Mouse (Mus musculus): ENCODE data around the gene Mboat2. TPM values are rescaled to one million over a fixed set of nuclear protein-coding genes. Genes with fewer than 3 reads are reported as not detected.

Mboat2 gene
- polyA plus RNA-seq, 1 experiment from 2014 or later: 75.6 TPM

DNA sequence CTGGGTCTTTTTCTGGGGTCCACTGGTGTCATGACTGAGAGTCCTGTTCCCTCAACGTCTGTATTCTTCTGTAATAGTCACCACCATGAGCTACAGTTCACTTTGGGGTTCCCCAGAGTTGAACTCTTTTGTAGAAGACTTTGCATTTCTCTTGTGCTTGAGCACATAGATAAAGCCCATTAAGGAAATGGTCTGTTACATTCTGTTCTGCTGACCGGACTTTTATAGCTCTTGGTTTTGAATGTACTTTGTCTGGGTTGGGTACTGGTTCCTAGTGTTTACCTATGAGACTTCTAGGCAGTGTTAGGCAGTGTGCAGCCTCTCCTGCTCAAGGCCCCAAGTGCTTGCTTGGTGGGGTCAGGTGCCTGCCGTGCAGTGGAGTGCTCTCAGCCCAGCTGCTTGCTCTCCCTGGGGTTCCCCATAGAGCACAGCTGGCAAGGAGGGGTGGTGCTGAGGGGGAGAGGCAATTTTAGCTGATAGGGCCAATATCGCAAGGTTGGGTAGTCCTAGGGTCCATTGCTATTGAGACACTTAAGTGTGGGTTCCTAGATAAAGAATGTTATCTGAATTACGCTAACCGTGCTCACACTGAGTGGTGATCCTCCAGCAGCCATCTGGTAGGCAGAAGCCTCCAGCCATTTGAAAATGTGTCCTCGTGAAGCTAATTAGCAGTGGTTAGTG is 58.8 kb downstream of the Mboat2 start:
- 77% methylated on average over 7 of the region's 7 CpGs for WGBS
- Histone ChIP-seq H3K4me1 (replicated peaks) (peaks cover 11% of the 10 kb centered on the region), H3K9ac (replicated peaks) (no peak overlapping the region), H3K9me3 (no peaks in the 10 kb centered on the region), H3K4me3 (replicated peaks) (no peak overlapping the region), H3K4me2 (replicated peaks) (no peak overlapping the region), H3K27ac (no peak overlapping the region), H3K36me3 (peaks cover 43% of the 10 kb centered on the region), H3K27me3 (no peaks in the 10 kb centered on the region)
- ATAC-seq: no peak

DNA sequence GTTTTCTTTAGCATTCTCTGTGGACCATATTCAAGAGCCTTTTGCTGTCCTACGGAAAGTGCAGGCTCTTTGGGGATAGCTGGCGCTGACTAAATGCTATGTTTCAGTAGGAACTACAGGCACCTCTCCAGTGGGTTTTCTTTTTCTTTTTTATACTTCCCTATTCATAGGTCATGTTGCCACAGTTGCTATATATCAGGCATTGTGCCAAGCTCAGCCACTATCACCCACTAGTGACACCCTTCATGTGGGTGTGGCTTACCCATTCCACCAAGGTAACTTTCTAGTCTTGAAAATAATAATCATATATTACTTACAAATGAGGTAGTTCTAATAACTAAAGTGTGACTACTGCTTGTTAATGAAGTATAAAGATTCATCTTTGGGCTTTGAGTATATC is 59.5 kb downstream of the Mboat2 start:
- Histone ChIP-seq H3K4me2 (replicated peaks) (no peak overlapping the region), H3K27me3 (no peaks in the 10 kb centered on the region), H3K4me1 (replicated peaks) (peaks cover 12% of the 10 kb centered on the region), H3K4me3 (replicated peaks) (no peak overlapping the region), H3K27ac (no peak overlapping the region), H3K36me3 (peaks cover 39% of the 10 kb centered on the region), H3K9ac (replicated peaks) (no peak overlapping the region), H3K9me3 (no peaks in the 10 kb centered on the region)
- WGBS: 93% methylated on average over 2 of the region's 2 CpGs
- no peak for ATAC-seq

DNA sequence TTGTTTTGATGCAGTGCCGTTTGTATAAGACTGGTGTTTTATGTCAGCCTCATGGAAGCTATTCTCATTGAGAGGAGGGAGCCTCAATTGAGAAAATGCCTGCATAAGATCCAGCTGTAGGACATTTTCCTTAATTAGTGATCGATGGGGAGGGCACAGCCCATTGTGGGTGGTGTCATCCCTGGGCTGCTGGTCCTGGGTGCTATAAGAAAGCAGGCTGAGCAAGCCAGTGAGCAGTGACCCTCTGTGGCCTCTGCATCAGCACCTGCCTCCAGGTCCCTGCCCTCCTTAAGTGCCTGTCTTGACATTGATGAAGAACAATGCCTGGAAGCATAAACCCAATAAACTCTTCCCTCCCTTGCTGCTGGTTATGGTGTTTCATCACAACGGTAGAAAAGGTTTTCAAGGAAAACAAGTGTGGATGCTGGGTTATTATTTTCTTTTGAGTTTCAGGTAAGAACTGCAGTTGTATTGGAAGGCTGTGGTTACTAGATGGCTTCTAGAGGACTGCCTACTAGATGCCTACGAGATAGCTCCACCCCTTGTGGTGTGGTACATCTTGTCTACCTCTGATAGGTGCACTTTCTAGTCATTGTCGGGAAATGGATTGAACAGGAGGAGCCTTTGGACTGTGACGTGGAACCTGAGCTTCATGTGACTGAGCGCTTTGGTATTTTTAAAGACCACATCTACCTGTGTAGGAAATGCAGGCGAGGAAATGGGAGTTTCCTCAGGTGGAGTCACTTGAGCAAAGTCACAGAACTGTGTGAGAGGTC is 60.2 kb downstream of the Mboat2 start:
- Histone ChIP-seq H3K36me3 (peaks cover 34% of the 10 kb centered on the region), H3K4me3 (replicated peaks) (no peak overlapping the region), H3K27me3 (no peaks in the 10 kb centered on the region), H3K27ac (no peak overlapping the region), H3K4me1 (replicated peaks) (peaks cover 12% of the 10 kb centered on the region), H3K9ac (replicated peaks) (no peak overlapping the region), H3K4me2 (replicated peaks) (no peak overlapping the region), H3K9me3 (no peaks in the 10 kb centered on the region)
- no peak for ATAC-seq
- WGBS: 93% methylated on average over 8 of the region's 8 CpGs

DNA sequence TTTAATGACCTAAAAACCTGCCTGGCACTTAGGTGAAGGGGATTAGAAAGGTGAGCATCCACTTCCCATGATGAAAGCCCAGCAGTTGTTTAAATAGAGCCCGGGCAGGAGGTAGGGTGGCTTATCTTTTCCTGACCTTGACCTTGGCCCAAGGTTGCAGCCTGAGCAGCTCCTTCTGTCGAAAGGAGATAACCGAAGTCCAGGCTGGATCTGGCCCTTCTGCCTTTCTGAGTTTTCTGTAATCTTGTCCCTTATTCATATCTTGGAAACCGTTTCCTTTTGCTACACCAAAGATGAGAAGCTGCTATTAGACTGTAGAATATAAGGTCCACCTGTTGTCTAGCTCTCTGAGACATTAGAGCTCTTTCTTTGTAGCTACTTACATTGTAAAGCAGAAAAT is 61.9 kb downstream of the Mboat2 start:
- Histone ChIP-seq H3K9me3 (no peaks in the 10 kb centered on the region), H3K27ac (no peak overlapping the region), H3K9ac (replicated peaks) (no peak overlapping the region), H3K36me3 (peaks cover 30% of the 10 kb centered on the region), H3K4me2 (replicated peaks) (no peak overlapping the region), H3K27me3 (no peaks in the 10 kb centered on the region), H3K4me3 (replicated peaks) (no peak overlapping the region), H3K4me1 (replicated peaks) (peaks cover 18% of the 10 kb centered on the region)
- WGBS: 85% methylated on average over 4 of the region's 4 CpGs
- no peak for ATAC-seq

DNA sequence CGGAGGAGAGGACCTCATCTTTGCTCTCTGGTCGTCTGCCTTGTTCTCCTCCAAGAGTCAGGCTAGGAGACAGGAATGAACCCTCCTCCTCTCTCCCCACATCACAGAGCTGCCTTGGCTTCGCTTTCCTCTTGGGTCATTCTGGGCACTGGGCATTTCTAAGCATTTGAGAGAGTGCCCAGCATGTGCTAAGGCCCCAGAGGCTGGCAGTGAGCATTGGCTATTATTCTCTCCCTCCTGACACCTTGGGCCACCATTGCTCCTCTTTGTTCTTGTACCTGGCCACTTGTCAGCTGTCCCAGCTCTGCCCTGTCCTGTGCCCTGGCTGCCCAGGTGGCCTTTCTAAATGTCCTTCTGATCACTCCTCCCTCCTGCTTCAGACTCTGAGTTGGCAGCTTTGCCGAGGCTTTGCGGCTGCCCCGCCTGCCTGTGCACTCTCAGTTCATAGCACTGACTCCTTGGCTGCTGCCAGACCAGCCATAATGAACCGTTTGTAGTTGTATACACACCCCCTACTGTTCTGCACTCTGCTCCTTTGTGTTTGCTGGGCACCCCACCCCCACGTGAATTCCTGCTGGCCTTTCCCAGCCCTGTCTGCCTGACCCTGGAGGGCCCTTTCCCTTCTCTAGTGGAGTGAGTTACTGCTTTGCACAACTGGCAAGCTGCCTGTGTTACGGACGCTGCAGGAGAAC is 63.2 kb downstream of the Mboat2 start:
- Histone ChIP-seq H3K4me1 (replicated peaks) (peaks cover 19% of the 10 kb centered on the region), H3K36me3 (peaks cover 22% of the 10 kb centered on the region), H3K4me3 (replicated peaks) (no peak overlapping the region), H3K9me3 (no peaks in the 10 kb centered on the region), H3K4me2 (replicated peaks) (no peak overlapping the region), H3K9ac (replicated peaks) (no peak overlapping the region), H3K27ac (peak overlapping the region; percentile 49; the same call in 1 of the 2 replicates), H3K27me3 (no peaks in the 10 kb centered on the region)
- 27% methylated on average over 10 of the region's 10 CpGs for WGBS
- peak; percentile 79 for ATAC-seq

DNA sequence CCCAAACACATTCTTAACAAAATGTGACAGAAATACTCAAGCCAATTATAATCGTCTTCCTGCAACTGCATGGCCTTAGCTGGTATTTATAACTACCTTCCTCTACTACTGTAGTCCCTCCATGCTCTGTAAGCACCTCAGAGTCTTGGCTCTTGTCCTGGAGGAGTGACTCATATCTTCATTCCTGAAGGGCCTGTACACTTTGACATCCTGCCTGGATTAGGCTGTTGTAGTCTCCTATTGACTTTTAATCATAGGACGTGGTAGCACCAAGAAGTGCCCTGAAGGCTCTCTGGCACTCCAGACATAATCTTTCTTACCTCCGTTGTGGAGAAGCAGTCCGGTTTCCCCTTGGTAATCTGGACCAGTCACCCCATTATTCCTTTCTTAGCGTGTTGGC is 64.7 kb downstream of the Mboat2 start:
- H3K9me3 ChIP-seq: no peaks in the 10 kb centered on the region
- WGBS: 89% methylated on average over 5 of the region's 5 CpGs
- no peak overlapping the region for H3K4me3 ChIP-seq (replicated peaks)
- no peak for ATAC-seq
- no peak overlapping the region for H3K9ac ChIP-seq (replicated peaks)
- H3K4me1 ChIP-seq (replicated peaks): peaks cover 19% of the 10 kb centered on the region
- no peaks in the 10 kb centered on the region for H3K27me3 ChIP-seq
- peaks cover 35% of the 10 kb centered on the region for H3K36me3 ChIP-seq
- H3K4me2 ChIP-seq (replicated peaks): no peak overlapping the region
- no peak overlapping the region for H3K27ac ChIP-seq

DNA sequence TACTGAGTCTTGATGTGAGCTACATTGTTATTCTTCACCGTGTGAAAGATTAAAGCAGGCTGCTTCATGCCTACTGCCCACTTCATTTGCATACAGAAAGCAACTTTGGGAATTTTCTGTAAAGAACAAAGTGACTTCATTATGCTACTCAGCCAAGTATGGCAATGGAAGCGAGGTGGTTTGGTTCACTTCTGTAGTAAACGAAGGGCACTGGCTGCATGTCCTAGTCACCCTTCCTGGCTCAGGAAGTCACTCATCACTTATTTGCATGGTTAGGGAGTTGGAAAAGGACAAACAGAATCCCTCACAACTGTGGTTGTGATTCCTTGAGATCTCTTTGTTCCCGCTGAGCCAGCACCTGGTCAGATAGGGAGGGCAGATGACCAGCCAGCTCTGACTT is 66.7 kb downstream of the Mboat2 start:
- Histone ChIP-seq H3K4me2 (replicated peaks) (no peak overlapping the region), H3K36me3 (peaks cover 34% of the 10 kb centered on the region), H3K27me3 (no peaks in the 10 kb centered on the region), H3K4me1 (replicated peaks) (peaks cover 19% of the 10 kb centered on the region), H3K9ac (replicated peaks) (no peak overlapping the region), H3K9me3 (no peaks in the 10 kb centered on the region), H3K27ac (0 out of 2 replicates have a peak overlapping the region, but pooled peaks have one; percentile 25), H3K4me3 (replicated peaks) (no peak overlapping the region)
- no peak for ATAC-seq
- WGBS: 73% methylated on average over 4 of the region's 4 CpGs

DNA sequence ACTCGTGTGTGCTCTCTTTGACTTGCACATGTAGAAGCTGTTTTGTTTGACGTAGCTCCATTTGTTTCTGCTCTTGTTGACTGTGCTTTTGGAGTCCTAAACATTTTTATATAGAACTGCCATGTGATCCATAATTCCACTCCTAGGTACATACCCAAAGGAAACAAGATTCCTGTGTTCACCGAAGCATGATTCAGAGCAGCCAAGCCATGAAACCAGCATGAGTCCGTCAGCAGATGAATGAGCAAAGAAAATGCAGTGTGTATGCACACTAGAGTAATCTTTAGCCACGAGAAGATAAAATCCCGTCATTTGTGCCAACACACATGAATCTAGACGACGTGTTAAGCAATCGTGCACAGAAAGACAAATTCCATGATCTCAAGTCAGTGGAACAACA is 67.5 kb downstream of the Mboat2 start:
- Histone ChIP-seq H3K4me3 (replicated peaks) (no peak overlapping the region), H3K9ac (replicated peaks) (no peak overlapping the region), H3K4me1 (replicated peaks) (peaks cover 19% of the 10 kb centered on the region), H3K27ac (no peak overlapping the region), H3K4me2 (replicated peaks) (no peak overlapping the region), H3K36me3 (peaks cover 34% of the 10 kb centered on the region), H3K27me3 (no peaks in the 10 kb centered on the region), H3K9me3 (no peaks in the 10 kb centered on the region)
- 69% methylated on average over 9 of the region's 9 CpGs for WGBS
- no peak for ATAC-seq

DNA sequence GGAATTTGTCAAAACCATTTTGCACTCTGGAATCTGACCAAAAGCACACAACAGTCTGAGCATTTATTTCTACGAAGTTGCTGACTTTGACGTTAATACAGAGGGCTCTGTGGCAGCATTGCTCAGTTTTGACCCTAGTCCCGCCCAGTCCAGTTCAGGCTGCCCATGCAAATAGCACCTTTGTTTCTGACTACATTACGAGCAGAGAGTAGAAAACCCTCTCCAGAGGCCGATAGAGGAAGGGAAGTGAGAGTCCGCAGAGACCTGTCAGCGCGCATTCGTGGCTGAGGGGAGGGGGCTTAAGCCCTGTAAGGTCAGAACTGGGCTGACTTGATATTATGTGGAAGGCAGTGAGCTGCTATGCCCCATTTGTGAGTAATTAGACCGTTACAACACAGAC is 69.0 kb downstream of the Mboat2 start:
- no peaks in the 10 kb centered on the region for H3K9me3 ChIP-seq
- peaks cover 7% of the 10 kb centered on the region for H3K4me1 ChIP-seq (replicated peaks)
- no peak overlapping the region for H3K4me2 ChIP-seq (replicated peaks)
- H3K4me3 ChIP-seq (replicated peaks): no peak overlapping the region
- no peak overlapping the region for H3K27ac ChIP-seq
- peaks cover 31% of the 10 kb centered on the region for H3K36me3 ChIP-seq
- H3K9ac ChIP-seq (replicated peaks): no peak overlapping the region
- no peak for ATAC-seq
- WGBS: 94% methylated on average over 10 of the region's 10 CpGs
- no peaks in the 10 kb centered on the region for H3K27me3 ChIP-seq

DNA sequence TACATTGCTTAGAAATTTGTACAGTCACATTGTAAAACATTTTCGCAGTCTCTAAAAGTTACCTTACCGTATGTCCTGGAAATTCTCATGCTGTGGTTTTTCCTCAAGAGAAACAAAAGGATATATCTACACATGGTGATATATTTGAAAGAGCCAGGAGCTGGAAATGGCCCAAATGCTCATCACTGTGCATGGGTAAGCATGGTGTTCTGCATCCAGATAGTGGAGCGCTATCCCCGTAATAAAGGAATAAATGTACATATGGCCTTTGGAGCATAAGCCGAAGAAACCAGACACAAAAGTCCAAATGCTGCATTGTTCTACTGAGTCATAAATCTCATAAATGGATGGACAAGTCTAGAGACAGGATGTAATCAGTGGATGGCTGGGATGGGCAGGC is 72.1 kb downstream of the Mboat2 start:
- no peak overlapping the region for H3K4me2 ChIP-seq (replicated peaks)
- peaks cover 28% of the 10 kb centered on the region for H3K36me3 ChIP-seq
- H3K27me3 ChIP-seq: no peaks in the 10 kb centered on the region
- no peak for ATAC-seq
- no peak overlapping the region for H3K9ac ChIP-seq (replicated peaks)
- no peak overlapping the region for H3K27ac ChIP-seq
- H3K4me3 ChIP-seq (replicated peaks): no peak overlapping the region
- 96% methylated on average over 5 of the region's 5 CpGs for WGBS
- H3K9me3 ChIP-seq: no peaks in the 10 kb centered on the region
- H3K4me1 ChIP-seq (replicated peaks): 0 out of 2 replicates have a peak, but pooled peaks cover 8% of the 10 kb centered on the region

DNA sequence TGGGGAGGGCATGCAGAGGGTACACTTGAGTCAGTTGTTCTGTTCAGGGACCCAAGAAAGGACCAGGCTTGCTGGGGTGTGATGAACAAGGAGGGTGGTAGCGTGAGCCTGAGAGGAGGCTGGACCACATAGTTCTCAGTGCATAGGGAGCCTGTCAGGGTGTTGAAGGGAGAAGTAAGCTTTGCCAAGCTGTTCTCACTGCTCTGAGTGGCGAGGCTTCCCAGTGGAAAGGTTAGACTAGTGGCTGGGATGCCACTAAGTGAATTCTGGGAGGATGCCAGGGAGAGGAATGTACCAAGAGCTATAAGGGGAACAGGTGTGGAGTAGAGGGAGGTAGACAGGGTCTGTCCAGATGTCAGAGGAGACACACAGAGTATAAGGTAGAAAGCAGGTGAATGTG is 77.2 kb downstream of the Mboat2 start:
- WGBS: 86% methylated on average over 2 of the region's 2 CpGs
- peaks cover 26% of the 10 kb centered on the region for H3K36me3 ChIP-seq

DNA sequence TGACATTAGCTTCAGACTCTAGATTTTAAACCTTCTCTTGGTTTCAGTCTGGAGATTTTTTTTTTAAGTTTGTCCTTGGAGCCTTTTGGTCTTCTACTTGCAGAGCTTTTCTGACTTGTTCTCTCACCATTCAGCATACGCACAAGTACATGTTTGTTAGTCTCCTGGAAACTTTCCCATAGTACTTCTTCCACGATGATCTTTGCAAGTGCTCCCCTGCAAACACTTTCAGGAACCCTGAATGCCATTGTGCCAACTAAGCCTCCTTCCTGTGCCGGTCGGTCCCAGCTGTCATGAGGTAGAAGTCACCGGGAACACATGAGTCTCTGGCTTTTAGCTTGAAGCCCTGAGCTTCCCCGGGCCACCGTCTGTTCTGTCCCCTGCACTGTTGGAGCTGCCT is 79.0 kb downstream of the Mboat2 start:
- H3K36me3 ChIP-seq: peaks cover 27% of the 10 kb centered on the region

More for the DNA sequence above, 77.2 kb downstream of the Mboat2 start:
- H3K9ac ChIP-seq (replicated peaks): no peak overlapping the region
- H3K27ac ChIP-seq: no peak overlapping the region
- H3K4me3 ChIP-seq (replicated peaks): no peak overlapping the region
- ATAC-seq: no peak
- no peaks in the 10 kb centered on the region for H3K27me3 ChIP-seq
- H3K4me1 ChIP-seq (replicated peaks): 0 out of 2 replicates have a peak, but pooled peaks cover 8% of the 10 kb centered on the region
- H3K4me2 ChIP-seq (replicated peaks): no peak overlapping the region
- no peaks in the 10 kb centered on the region for H3K9me3 ChIP-seq

More for the DNA sequence above, 79.0 kb downstream of the Mboat2 start:
- Histone ChIP-seq H3K27ac (no peak overlapping the region), H3K27me3 (no peaks in the 10 kb centered on the region), H3K9me3 (no peaks in the 10 kb centered on the region), H3K4me3 (replicated peaks) (no peak overlapping the region), H3K4me1 (replicated peaks) (0 out of 2 replicates have a peak, but pooled peaks cover 8% of the 10 kb centered on the region), H3K4me2 (replicated peaks) (no peak overlapping the region), H3K9ac (replicated peaks) (no peak overlapping the region)
- 91% methylated on average over 7 of the region's 7 CpGs for WGBS
- no peak for ATAC-seq

Data from midbrain, embryonic 13.5 days (tissue).